16 mouse cellular contexts compared by ENCODE assay signal in the genomic region with DNA sequence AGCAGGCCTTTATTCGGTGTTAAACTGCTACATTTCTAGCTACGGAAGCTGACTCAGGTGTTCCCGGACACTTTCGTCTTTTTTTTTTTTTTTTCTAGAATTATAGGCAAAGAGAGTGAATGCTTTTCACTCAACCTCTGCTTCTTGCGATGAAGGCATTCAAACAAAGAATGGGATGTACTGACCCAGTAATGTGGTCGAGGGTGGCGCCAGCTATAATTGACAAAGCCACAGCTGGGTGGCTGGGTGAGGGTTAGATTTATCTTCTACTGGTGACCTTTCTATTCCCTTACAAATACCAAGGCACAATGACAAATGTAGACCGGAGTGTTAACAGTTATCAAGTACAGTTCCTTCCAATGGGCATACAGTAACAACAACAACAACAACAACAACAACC.
DNase-seq lines count a peak whose midpoint lies in the region; ATAC-seq lines count a peak whose summit lies in the region.
"Had no signal": no experiment of that assay in that cellular context is flagged by ENCODE, and none has a peak within 500 bp of the region (broad histone marks: within the 10 kb centered on the region; RNA-seq: fewer than 3 reads in every experiment).

No protein-coding gene starts in this region.

- H3K4me3 ChIP-seq in hindbrain, embryonic 14.5 days (replicated peaks; ENCODE audit: low read length), result no peak overlapping the region
- H3K4me3 ChIP-seq in hindbrain, embryonic 12.5 days, result no peak overlapping the region
- no peak overlapping the region for H3K4me3 ChIP-seq in midbrain, embryonic 16.5 days (ENCODE audit: low read depth, low read length)
- H3K4me3 ChIP-seq in midbrain, embryonic 11.5 days (ENCODE audit: low read depth, low read length), result no peak overlapping the region
- peak overlapping the region; percentile 3; the same call in 1 of the 2 replicates for H3K4me3 ChIP-seq in limb, embryonic 15.5 days
- H3K4me3 ChIP-seq: heart, adult 2 months; heart, embryonic 13.5 days; kidney, embryonic 15.5 days had no signal

- H3K4me2 ChIP-seq in hindbrain, embryonic 14.5 days (replicated peaks), result peak overlapping the region; percentile 33
- H3K4me2 ChIP-seq in hindbrain, embryonic 12.5 days (replicated peaks), result no peak overlapping the region
- H3K4me2 ChIP-seq in midbrain, embryonic 16.5 days (ENCODE audit: low read length), result peak overlapping the region; percentile 18
- H3K4me2 ChIP-seq in midbrain, embryonic 11.5 days, result no peak overlapping the region
- peak overlapping the region; percentile 37 for H3K4me2 ChIP-seq in limb, embryonic 15.5 days
- H3K4me2 ChIP-seq: heart, embryonic 13.5 days; kidney, embryonic 15.5 days; lung, embryonic 14.5 days had no signal

- peak overlapping the region; percentile 12; the same call in 1 of the 2 replicates for H3K27ac ChIP-seq in hindbrain, embryonic 14.5 days
- no peak overlapping the region for H3K27ac ChIP-seq in hindbrain, embryonic 12.5 days
- peak overlapping the region; percentile 8; the same call in 1 of the 2 replicates for H3K27ac ChIP-seq in midbrain, embryonic 16.5 days (ENCODE audit: low read length)
- no peak overlapping the region for H3K27ac ChIP-seq in midbrain, embryonic 11.5 days (ENCODE audit: low read depth, low read length)
- H3K27ac ChIP-seq in limb, embryonic 15.5 days, result no peak overlapping the region
- H3K27ac ChIP-seq: heart, adult 2 months; heart, embryonic 13.5 days; kidney, embryonic 15.5 days; liver, embryonic 14.5 days had no signal

- H3K4me1 ChIP-seq in hindbrain, embryonic 14.5 days (replicated peaks; ENCODE audit: control insufficient read depth, insufficient read depth, low read length), result 0 out of 2 replicates have a peak, but pooled peaks cover 8% of the 10 kb centered on the region
- H3K4me1 ChIP-seq in hindbrain, embryonic 12.5 days, result no peaks in the 10 kb centered on the region
- no peaks in the 10 kb centered on the region for H3K4me1 ChIP-seq in midbrain, embryonic 16.5 days (ENCODE audit: control insufficient read depth, insufficient read depth, low read length)
- no peaks in the 10 kb centered on the region for H3K4me1 ChIP-seq in midbrain, embryonic 11.5 days (ENCODE audit: control insufficient read depth, insufficient read depth, low read length)
- H3K4me1 ChIP-seq in limb, embryonic 15.5 days, result peaks cover 16% of the 10 kb centered on the region

- H3K27me3 ChIP-seq in hindbrain, embryonic 14.5 days (ENCODE audit: control insufficient read depth, insufficient read depth, low read length), result no peaks in the 10 kb centered on the region
- H3K27me3 ChIP-seq in hindbrain, embryonic 12.5 days, result no peaks in the 10 kb centered on the region
- no peaks in the 10 kb centered on the region for H3K27me3 ChIP-seq in midbrain, embryonic 16.5 days (ENCODE audit: control insufficient read depth, insufficient read depth, low read depth, low read length)
- no peaks in the 10 kb centered on the region for H3K27me3 ChIP-seq in midbrain, embryonic 11.5 days (ENCODE audit: control insufficient read depth, insufficient read depth, low read length)
- H3K27me3 ChIP-seq in limb, embryonic 15.5 days, result no peaks in the 10 kb centered on the region
- H3K27me3 ChIP-seq: heart, embryonic 13.5 days had no signal

- no peak overlapping the region for H3K9ac ChIP-seq in hindbrain, embryonic 14.5 days
- H3K9ac ChIP-seq in hindbrain, embryonic 12.5 days, result no peak overlapping the region
- no peak overlapping the region for H3K9ac ChIP-seq in midbrain, embryonic 16.5 days (ENCODE audit: low read depth, low read length)
- H3K9ac ChIP-seq in midbrain, embryonic 11.5 days (ENCODE audit: low read length), result no peak overlapping the region
- no peak overlapping the region for H3K9ac ChIP-seq in limb, embryonic 15.5 days
- H3K9ac ChIP-seq: heart, embryonic 13.5 days; kidney, embryonic 15.5 days; liver, embryonic 14.5 days; lung, embryonic 14.5 days had no signal

- no peak for DNase-seq in hindbrain, embryonic 14.5 days (ENCODE audit: low spot score)
- DNase-seq in midbrain, embryonic 11.5 days (ENCODE audit: low spot score, missing footprints), result no peak
- no peak for DNase-seq in left cerebral cortex, postnatal 4 days
- DNase-seq in gastrocnemius, adult 18-20 months (ENCODE audit: low spot score), result no peak
- DNase-seq: gastrocnemius, postnatal 36 days; kidney, adult 11 months; thymus, adult 18-20 months; thymus, postnatal 36 days had no signal

- intact Hi-C loops in left cerebral cortex, postnatal 4 days (cut with DNase I), result no loop called here

- no peaks in the 10 kb centered on the region for H3K9me3 ChIP-seq in hindbrain, embryonic 14.5 days (ENCODE audit: control insufficient read depth, low read length)
- no peaks in the 10 kb centered on the region for H3K9me3 ChIP-seq in hindbrain, embryonic 12.5 days (replicated peaks)
- no peaks in the 10 kb centered on the region for H3K9me3 ChIP-seq in midbrain, embryonic 16.5 days (replicated peaks; ENCODE audit: control insufficient read depth, low read length, poor library complexity, severe bottlenecking)
- H3K9me3 ChIP-seq in midbrain, embryonic 11.5 days (ENCODE audit: control insufficient read depth, low read length), result no peaks in the 10 kb centered on the region
- H3K9me3 ChIP-seq in limb, embryonic 15.5 days, result no peaks in the 10 kb centered on the region
- H3K9me3 ChIP-seq: heart, embryonic 13.5 days; kidney, embryonic 15.5 days had no signal

- H3K36me3 ChIP-seq in hindbrain, embryonic 14.5 days (replicated peaks; ENCODE audit: control insufficient read depth, insufficient read depth), result no peaks in the 10 kb centered on the region
- no peaks in the 10 kb centered on the region for H3K36me3 ChIP-seq in hindbrain, embryonic 12.5 days
- H3K36me3 ChIP-seq in midbrain, embryonic 16.5 days (ENCODE audit: control insufficient read depth, insufficient read depth, low read length), result no peaks in the 10 kb centered on the region
- H3K36me3 ChIP-seq in midbrain, embryonic 11.5 days (ENCODE audit: control insufficient read depth, insufficient read depth, low read length), result no peaks in the 10 kb centered on the region
- no peaks in the 10 kb centered on the region for H3K36me3 ChIP-seq in limb, embryonic 15.5 days
- H3K36me3 ChIP-seq: heart, embryonic 13.5 days; kidney, embryonic 15.5 days had no signal

- 54% methylated on average over 8 of the region's 8 CpGs for WGBS in hindbrain, embryonic 14.5 days
- 73% methylated on average over 8 of the region's 8 CpGs for WGBS in hindbrain, embryonic 12.5 days
- WGBS in midbrain, embryonic 16.5 days, result 73% methylated on average over 8 of the region's 8 CpGs
- 88% methylated on average over 8 of the region's 8 CpGs for WGBS in midbrain, embryonic 11.5 days
- WGBS in limb, embryonic 15.5 days, result 64% methylated on average over 8 of the region's 8 CpGs

- peak; percentile 37 for ATAC-seq in hindbrain, embryonic 14.5 days (ENCODE audit: low FRiP score)
- no peak for ATAC-seq in hindbrain, embryonic 12.5 days (ENCODE audit: low FRiP score)
- no peak for ATAC-seq in midbrain, embryonic 16.5 days
- no peak for ATAC-seq in midbrain, embryonic 11.5 days (ENCODE audit: low FRiP score)
- ATAC-seq in limb, embryonic 15.5 days (ENCODE audit: insufficient number of reproducible peaks, low FRiP score, low TSS enrichment, low read depth), result no peak

Comparison
In these comparisons a context has a peak if more than half of its experiments do, and no peak if none do; other contexts are left out.
1. H3K27ac ChIP-seq: peak in hindbrain, embryonic 14.5 days (single experiment) and midbrain, embryonic 16.5 days (single experiment); none in hindbrain, embryonic 12.5 days (single experiment), midbrain, embryonic 11.5 days (single experiment) and limb, embryonic 15.5 days (single experiment).
2. H3K4me2 ChIP-seq: peak in hindbrain, embryonic 14.5 days (single experiment), midbrain, embryonic 16.5 days (single experiment) and limb, embryonic 15.5 days (single experiment); none in hindbrain, embryonic 12.5 days (single experiment) and midbrain, embryonic 11.5 days (single experiment).